11 mouse cellular contexts compared by ENCODE assay signal in the genomic region with DNA sequence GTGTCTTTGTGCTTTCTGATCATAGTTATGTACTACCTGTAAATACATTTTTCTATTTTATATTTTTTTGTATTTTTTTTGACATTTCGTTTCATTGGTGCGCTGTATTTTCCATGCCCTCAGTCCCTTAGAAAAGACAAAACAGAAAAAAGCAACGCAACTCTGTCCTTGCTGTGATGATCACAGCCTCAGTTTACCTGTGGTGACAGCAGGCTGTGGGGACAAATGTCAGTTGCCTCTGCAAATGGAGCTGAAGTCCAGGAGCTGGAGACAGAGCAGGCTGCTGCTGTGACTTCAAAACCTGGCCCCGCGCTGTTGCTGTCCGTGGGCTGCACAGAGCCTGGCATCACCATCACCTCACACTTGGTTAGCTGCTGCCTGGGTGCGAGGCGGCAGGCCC. TPM values are rescaled to one million over a fixed set of nuclear protein-coding genes. Genes with fewer than 3 reads are reported as not detected.
DNase-seq lines count a peak whose midpoint lies in the region; ATAC-seq lines count a peak whose summit lies in the region.
"Had no signal": no experiment of that assay in that cellular context is flagged by ENCODE, and none has a peak within 500 bp of the region (broad histone marks: within the 10 kb centered on the region; RNA-seq: fewer than 3 reads in every experiment).

TSS of gene Gm10401 (minus strand) at position 101 of the 400 bp plus-strand sequence.

- H3K36me3 ChIP-seq in kidney, embryonic 16.5 days (ENCODE audit: insufficient read depth, low read length): peaks cover 54% of the 10 kb centered on the region
- H3K36me3 ChIP-seq in embryonic facial prominence, embryonic 15.5 days: peaks cover 69% of the 10 kb centered on the region
- H3K36me3 ChIP-seq in intestine, embryonic 14.5 days (ENCODE audit: control insufficient read depth, insufficient read depth, low read length): peaks cover 71% of the 10 kb centered on the region
- peaks cover 36% of the 10 kb centered on the region; the same call in 1 of the 2 replicates for H3K36me3 ChIP-seq in midbrain, embryonic 15.5 days (replicated peaks)

- no peaks in the 10 kb centered on the region for H3K27me3 ChIP-seq in kidney, embryonic 16.5 days (ENCODE audit: insufficient read depth, low read length)
- H3K27me3 ChIP-seq in embryonic facial prominence, embryonic 15.5 days: no peaks in the 10 kb centered on the region
- H3K27me3 ChIP-seq in intestine, embryonic 14.5 days (replicated peaks; ENCODE audit: control insufficient read depth, insufficient read depth, low read length): no peaks in the 10 kb centered on the region
- no peaks in the 10 kb centered on the region for H3K27me3 ChIP-seq in midbrain, embryonic 15.5 days (replicated peaks)

- H3K4me2 ChIP-seq in kidney, embryonic 16.5 days (replicated peaks; ENCODE audit: low read depth, low read length): no peak within 1 kb of the TSS
- H3K4me2 ChIP-seq in embryonic facial prominence, embryonic 15.5 days (replicated peaks): no peak within 1 kb of the TSS
- no peak within 1 kb of the TSS for H3K4me2 ChIP-seq in intestine, embryonic 14.5 days (ENCODE audit: low read length)
- no peak within 1 kb of the TSS for H3K4me2 ChIP-seq in midbrain, embryonic 15.5 days

- no peak within 1 kb of the TSS for H3K4me3 ChIP-seq in kidney, embryonic 16.5 days (ENCODE audit: low read length)
- H3K4me3 ChIP-seq in embryonic facial prominence, embryonic 15.5 days (replicated peaks): no peak within 1 kb of the TSS
- no peak within 1 kb of the TSS for H3K4me3 ChIP-seq in intestine, embryonic 14.5 days (ENCODE audit: low read depth, low read length)
- H3K4me3 ChIP-seq in midbrain, embryonic 15.5 days: no peak within 1 kb of the TSS

- no peaks in the 10 kb centered on the region for H3K9me3 ChIP-seq in kidney, embryonic 16.5 days (ENCODE audit: low read length)
- H3K9me3 ChIP-seq in embryonic facial prominence, embryonic 15.5 days (replicated peaks): no peaks in the 10 kb centered on the region
- H3K9me3 ChIP-seq in intestine, embryonic 14.5 days (ENCODE audit: control insufficient read depth, low read length): no peaks in the 10 kb centered on the region
- H3K9me3 ChIP-seq in midbrain, embryonic 15.5 days: no peaks in the 10 kb centered on the region

- no peaks in the 10 kb centered on the region for H3K4me1 ChIP-seq in kidney, embryonic 16.5 days (ENCODE audit: insufficient read depth, low read length)
- no peaks in the 10 kb centered on the region for H3K4me1 ChIP-seq in embryonic facial prominence, embryonic 15.5 days
- no peaks in the 10 kb centered on the region for H3K4me1 ChIP-seq in intestine, embryonic 14.5 days (replicated peaks; ENCODE audit: control insufficient read depth, insufficient read depth, low read length)
- H3K4me1 ChIP-seq in midbrain, embryonic 15.5 days: no peaks in the 10 kb centered on the region

- no peak within 1 kb of the TSS for H3K27ac ChIP-seq in kidney, embryonic 16.5 days (ENCODE audit: low read length)
- H3K27ac ChIP-seq in embryonic facial prominence, embryonic 15.5 days (replicated peaks): no peak within 1 kb of the TSS
- no peak within 1 kb of the TSS for H3K27ac ChIP-seq in intestine, embryonic 14.5 days (ENCODE audit: low read depth)
- no peak within 1 kb of the TSS for H3K27ac ChIP-seq in midbrain, embryonic 15.5 days

- no peak within 1 kb of the TSS for H3K9ac ChIP-seq in kidney, embryonic 16.5 days (replicated peaks; ENCODE audit: low read length)
- H3K9ac ChIP-seq in embryonic facial prominence, embryonic 15.5 days: no peak within 1 kb of the TSS
- H3K9ac ChIP-seq in intestine, embryonic 14.5 days (ENCODE audit: low read length): no peak within 1 kb of the TSS
- H3K9ac ChIP-seq in midbrain, embryonic 15.5 days: no peak within 1 kb of the TSS

- DNase-seq in kidney, adult 9 months: no peak
- no peak for DNase-seq in intestine, embryonic 14.5 days (ENCODE audit: low spot score)
- DNase-seq in embryo, embryonic 11 days: no peak
- DNase-seq in gastrocnemius, postnatal 14 days: no peak
- DNase-seq in spleen, adult 18-20 months: no peak

- intact Hi-C loops in gastrocnemius, postnatal 14 days (cut with DNase I; ENCODE audit: low total_unique reads): no loop called here

- ATAC-seq in kidney, embryonic 16.5 days (ENCODE audit: low FRiP score, low TSS enrichment): no peak
- ATAC-seq in embryonic facial prominence, embryonic 15.5 days (ENCODE audit: insufficient number of reproducible peaks, low FRiP score, low TSS enrichment, low read depth): no peak
- no peak for ATAC-seq in intestine, embryonic 14.5 days (replicated peaks; ENCODE audit: low FRiP score, low TSS enrichment, low read depth)
- no peak for ATAC-seq in midbrain, embryonic 15.5 days (replicated peaks)

- 98% methylated on average over 8 of the region's 8 CpGs for WGBS in kidney, embryonic 16.5 days
- 92% methylated on average over 8 of the region's 8 CpGs for WGBS in embryonic facial prominence, embryonic 15.5 days
- WGBS in intestine, embryonic 14.5 days: 96% methylated on average over 8 of the region's 8 CpGs
- WGBS in midbrain, embryonic 15.5 days: 91% methylated on average over 8 of the region's 8 CpGs

RNA-seq across cellular contexts. Expression of gene Gm10401, which starts in this region (rescaled TPM):
- 28.2 and 34.7 TPM in 2 replicates for polyA plus RNA-seq in kidney, embryonic 16.5 days (2015; fragmentation: Nextera tagmentation; extraction: Ambion mirVana)
- polyA plus RNA-seq in embryonic facial prominence, embryonic 15.5 days (2015; fragmentation: Nextera tagmentation; extraction: Ambion mirVana): 39.7 and 50.0 TPM in 2 replicates
- polyA plus RNA-seq in intestine, embryonic 14.5 days (2014; fragmentation: Nextera tagmentation; extraction: Ambion mirVana): 42.4 and 46.5 TPM in 2 replicates
- 43.4 and 51.0 TPM in 2 replicates for polyA plus RNA-seq in midbrain, embryonic 15.5 days (2015; fragmentation: Nextera tagmentation; extraction: Ambion mirVana)
- not detected for total RNA-seq in gastrocnemius, postnatal 14 days (2021)
- total RNA-seq: heart, postnatal 25 days; left cerebral cortex, postnatal 36 days; monocyte, adult 5-6 weeks had no signal
